Mouse (Mus musculus): ENCODE measurements at regions not wholly inside any gene's neighbourhood (a gene's known extent, or its start where the extent isn't known, plus 50 kb on each side); places are given as distances from the start of the nearest gene placed in this dataset.

DNA sequence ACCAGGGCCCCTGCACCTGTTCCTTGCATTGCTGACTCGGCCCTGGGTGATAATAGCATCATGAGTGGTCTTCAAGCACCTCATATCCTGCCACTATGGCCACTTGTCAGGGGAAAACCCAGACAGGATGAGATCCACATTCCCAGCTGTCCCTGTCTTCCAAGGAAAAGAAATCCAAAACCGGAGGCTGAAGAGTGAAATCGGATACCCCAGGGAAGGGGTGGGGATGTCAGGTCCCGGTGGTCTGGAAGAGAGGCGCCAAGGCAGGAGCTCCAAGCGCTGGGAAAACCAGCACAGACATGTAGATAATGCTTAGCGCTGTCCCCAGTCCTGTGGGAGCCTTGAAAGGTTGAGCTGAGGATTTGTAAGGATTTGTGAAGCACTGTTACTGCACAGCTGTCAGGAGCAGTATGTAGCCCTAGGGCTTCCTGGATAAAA, 69.8 kb downstream of the Tmem30b start:
- TF ChIP-seq CTCF (IDR thresholded peaks at IDR 0.05), result no peak
- no peak for TF ChIP-seq POLR2A (IDR thresholded peaks at IDR 0.05; ENCODE audit: insufficient read depth, low read depth, low read length)
